Mouse (Mus musculus): ENCODE measurements around the gene Afg3l1. TPM values are rescaled to one million over a fixed set of nuclear protein-coding genes. Genes with fewer than 3 reads are reported as not detected.

The Afg3l1 gene
- polyA plus RNA-seq, 1 experiment from 2014 or later: 37.0 TPM

- H3K9me3 ChIP-seq (ENCODE audit: control insufficient read depth, low read length): no peaks in the 10 kb centered on the region
- no peak overlapping the region for H3K9ac ChIP-seq (replicated peaks; ENCODE audit: low read length)
- DNase-seq (peak; percentile 33), ATAC-seq (ENCODE audit: low FRiP score, low TSS enrichment) (no peak)
- peaks cover 99% of the 10 kb centered on the region for H3K36me3 ChIP-seq (ENCODE audit: control insufficient read depth, insufficient read depth, low read length)
- no peak overlapping the region for H3K4me2 ChIP-seq (ENCODE audit: low read length)
- H3K4me1 ChIP-seq (ENCODE audit: control insufficient read depth, insufficient read depth, low read length): no peaks in the 10 kb centered on the region
- H3K27ac ChIP-seq (replicated peaks; ENCODE audit: low read depth, low read length): no peak overlapping the region
- no peak overlapping the region for H3K4me3 ChIP-seq (replicated peaks; ENCODE audit: low read depth, low read length)
- H3K27me3 ChIP-seq (ENCODE audit: control insufficient read depth, insufficient read depth, low read length): no peaks in the 10 kb centered on the region
- WGBS: 98% methylated on average over 6 of the region's 6 CpGs
Observed at GRCm38 (mm10) chr8:123503801-123504467, 26.2 kb downstream of the Afg3l1 start.

- Histone ChIP-seq H3K9me3 (ENCODE audit: control insufficient read depth, low read length) (no peaks in the 10 kb centered on the region), H3K4me3 (replicated peaks; ENCODE audit: low read depth, low read length) (no peak overlapping the region), H3K36me3 (ENCODE audit: control insufficient read depth, insufficient read depth, low read length) (peaks cover 99% of the 10 kb centered on the region), H3K9ac (replicated peaks; ENCODE audit: low read length) (no peak overlapping the region), H3K27me3 (ENCODE audit: control insufficient read depth, insufficient read depth, low read length) (no peaks in the 10 kb centered on the region), H3K4me1 (ENCODE audit: control insufficient read depth, insufficient read depth, low read length) (no peaks in the 10 kb centered on the region), H3K4me2 (ENCODE audit: low read length) (no peak overlapping the region), H3K27ac (replicated peaks; ENCODE audit: low read depth, low read length) (0 out of 2 replicates have a peak overlapping the region, but pooled peaks have one; percentile 20)
- DNase-seq (no peak), ATAC-seq (ENCODE audit: low FRiP score, low TSS enrichment) (no peak)
- 88% methylated on average over 9 of the region's 9 CpGs for WGBS
Observed at GRCm38 (mm10) chr8:123504591-123505195, 27.0 kb downstream of the Afg3l1 start.

- no peak overlapping the region for H3K9ac ChIP-seq (replicated peaks; ENCODE audit: low read length)
- H3K36me3 ChIP-seq (ENCODE audit: control insufficient read depth, insufficient read depth, low read length): peaks cover 99% of the 10 kb centered on the region
- H3K9me3 ChIP-seq (ENCODE audit: control insufficient read depth, low read length): no peaks in the 10 kb centered on the region
- H3K27me3 ChIP-seq (ENCODE audit: control insufficient read depth, insufficient read depth, low read length): no peaks in the 10 kb centered on the region
- no peaks in the 10 kb centered on the region for H3K4me1 ChIP-seq (ENCODE audit: control insufficient read depth, insufficient read depth, low read length)
- WGBS: 79% methylated on average over 4 of the region's 4 CpGs
- no peak overlapping the region for H3K4me2 ChIP-seq (ENCODE audit: low read length)
- ATAC-seq (ENCODE audit: low FRiP score, low TSS enrichment) (no peak), DNase-seq (no peak)
- no peak overlapping the region for H3K27ac ChIP-seq (replicated peaks; ENCODE audit: low read depth, low read length)
- no peak overlapping the region for H3K4me3 ChIP-seq (replicated peaks; ENCODE audit: low read depth, low read length)
Observed at GRCm38 (mm10) chr8:123505267-123505666, 27.6 kb downstream of the Afg3l1 start.

GRCm38 (mm10) chr8:123505695-123506094, 28.0 kb downstream of the Afg3l1 start:
- Histone ChIP-seq H3K9ac (replicated peaks; ENCODE audit: low read length) (no peak overlapping the region), H3K36me3 (ENCODE audit: control insufficient read depth, insufficient read depth, low read length) (peaks cover 99% of the 10 kb centered on the region), H3K4me2 (ENCODE audit: low read length) (no peak overlapping the region), H3K4me1 (ENCODE audit: control insufficient read depth, insufficient read depth, low read length) (no peaks in the 10 kb centered on the region), H3K9me3 (ENCODE audit: control insufficient read depth, low read length) (no peaks in the 10 kb centered on the region), H3K27me3 (ENCODE audit: control insufficient read depth, insufficient read depth, low read length) (no peaks in the 10 kb centered on the region), H3K4me3 (replicated peaks; ENCODE audit: low read depth, low read length) (no peak overlapping the region), H3K27ac (replicated peaks; ENCODE audit: low read depth, low read length) (no peak overlapping the region)
- ATAC-seq (ENCODE audit: low FRiP score, low TSS enrichment) (no peak), DNase-seq (no peak)
- 89% methylated on average over 9 of the region's 9 CpGs for WGBS

- H3K4me3 ChIP-seq (replicated peaks; ENCODE audit: low read depth, low read length): no peak overlapping the region
- H3K36me3 ChIP-seq (ENCODE audit: control insufficient read depth, insufficient read depth, low read length): peaks cover 93% of the 10 kb centered on the region
Observed at GRCm38 (mm10) chr8:123507153-123507552, 29.4 kb downstream of the Afg3l1 start.

GRCm38 (mm10) chr8:123510819-123511218, 33.1 kb downstream of the Afg3l1 start:
- Histone ChIP-seq H3K9ac (replicated peaks; ENCODE audit: low read length) (no peak overlapping the region), H3K27me3 (ENCODE audit: control insufficient read depth, insufficient read depth, low read length) (no peaks in the 10 kb centered on the region), H3K36me3 (ENCODE audit: control insufficient read depth, insufficient read depth, low read length) (peaks cover 57% of the 10 kb centered on the region), H3K9me3 (ENCODE audit: control insufficient read depth, low read length) (no peaks in the 10 kb centered on the region), H3K4me2 (ENCODE audit: low read length) (no peak overlapping the region), H3K4me3 (replicated peaks; ENCODE audit: low read depth, low read length) (no peak overlapping the region), H3K4me1 (ENCODE audit: control insufficient read depth, insufficient read depth, low read length) (peaks cover 15% of the 10 kb centered on the region), H3K27ac (replicated peaks; ENCODE audit: low read depth, low read length) (no peak overlapping the region)
- WGBS: 76% methylated on average over 5 of the region's 5 CpGs
- no peak for DNase-seq
- no peak for ATAC-seq (ENCODE audit: low FRiP score, low TSS enrichment)

More at GRCm38 (mm10) chr8:123507153-123507552, 29.4 kb downstream of the Afg3l1 start:
- no peaks in the 10 kb centered on the region for H3K4me1 ChIP-seq (ENCODE audit: control insufficient read depth, insufficient read depth, low read length)
- no peak overlapping the region for H3K27ac ChIP-seq (replicated peaks; ENCODE audit: low read depth, low read length)
- 99% methylated on average over 5 of the region's 5 CpGs for WGBS
- H3K9me3 ChIP-seq (ENCODE audit: control insufficient read depth, low read length): no peaks in the 10 kb centered on the region
- DNase-seq (no peak), ATAC-seq (ENCODE audit: low FRiP score, low TSS enrichment) (no peak)
- H3K4me2 ChIP-seq (ENCODE audit: low read length): no peak overlapping the region
- H3K27me3 ChIP-seq (ENCODE audit: control insufficient read depth, insufficient read depth, low read length): no peaks in the 10 kb centered on the region
- H3K9ac ChIP-seq (replicated peaks; ENCODE audit: low read length): no peak overlapping the region

- WGBS: under 1% methylated on average over 9 of the region's 9 CpGs
- peak overlapping the region; percentile 95 for H3K27ac ChIP-seq (replicated peaks; ENCODE audit: low read depth, low read length)
- H3K9me3 ChIP-seq (ENCODE audit: control insufficient read depth, low read length): no peaks in the 10 kb centered on the region
- H3K9ac ChIP-seq (replicated peaks; ENCODE audit: low read length): peak overlapping the region; percentile 93
- ATAC-seq (ENCODE audit: low FRiP score, low TSS enrichment): no peak
- H3K4me1 ChIP-seq (ENCODE audit: control insufficient read depth, insufficient read depth, low read length): peaks cover 20% of the 10 kb centered on the region
- DNase-seq: peak; percentile 56
- H3K4me2 ChIP-seq (ENCODE audit: low read length): peak overlapping the region; percentile 70
- peaks cover 24% of the 10 kb centered on the region for H3K36me3 ChIP-seq (ENCODE audit: control insufficient read depth, insufficient read depth, low read length)
- peak overlapping the region; percentile 82 for H3K4me3 ChIP-seq (replicated peaks; ENCODE audit: low read depth, low read length)
- H3K27me3 ChIP-seq (ENCODE audit: control insufficient read depth, insufficient read depth, low read length): no peaks in the 10 kb centered on the region
Observed at GRCm38 (mm10) chr8:123514136-123514535, 36.4 kb downstream of the Afg3l1 start.

GRCm38 (mm10) chr8:123514781-123515539, 37.3 kb downstream of the Afg3l1 start, which contains the start of gene Dbndd1:
Gene Dbndd1, minus strand, starts transcription at chr8:123515463.
- Histone ChIP-seq H3K9ac (replicated peaks; ENCODE audit: low read length) (peak within 1 kb of the TSS; percentile 93), H3K36me3 (ENCODE audit: control insufficient read depth, insufficient read depth, low read length) (peaks cover 16% of the 10 kb centered on the region), H3K4me3 (replicated peaks; ENCODE audit: low read depth, low read length) (peak within 1 kb of the TSS; percentile 82), H3K27me3 (ENCODE audit: control insufficient read depth, insufficient read depth, low read length) (no peaks in the 10 kb centered on the region), H3K4me1 (ENCODE audit: control insufficient read depth, insufficient read depth, low read length) (peaks cover 25% of the 10 kb centered on the region), H3K4me2 (ENCODE audit: low read length) (peak within 1 kb of the TSS; percentile 70), H3K9me3 (ENCODE audit: control insufficient read depth, low read length) (no peaks in the 10 kb centered on the region), H3K27ac (replicated peaks; ENCODE audit: low read depth, low read length) (peak within 1 kb of the TSS; percentile 95)
- DNase-seq: peak; percentile 86
- whole genome bisulfite sequencing: under 1% methylated on average over 59 of the region's 63 CpGs
- ATAC-seq (ENCODE audit: low FRiP score, low TSS enrichment): peak; percentile 79

All from midbrain, embryonic 14.5 days (tissue).